Mouse (Mus musculus): ENCODE results near the gene Brd7. TPM values are rescaled to one million over a fixed set of nuclear protein-coding genes. Genes with fewer than 3 reads are reported as not detected.

Gene Brd7
- polyA plus RNA-seq, 1 experiment from 2014 or later = 84.6 TPM

DNA sequence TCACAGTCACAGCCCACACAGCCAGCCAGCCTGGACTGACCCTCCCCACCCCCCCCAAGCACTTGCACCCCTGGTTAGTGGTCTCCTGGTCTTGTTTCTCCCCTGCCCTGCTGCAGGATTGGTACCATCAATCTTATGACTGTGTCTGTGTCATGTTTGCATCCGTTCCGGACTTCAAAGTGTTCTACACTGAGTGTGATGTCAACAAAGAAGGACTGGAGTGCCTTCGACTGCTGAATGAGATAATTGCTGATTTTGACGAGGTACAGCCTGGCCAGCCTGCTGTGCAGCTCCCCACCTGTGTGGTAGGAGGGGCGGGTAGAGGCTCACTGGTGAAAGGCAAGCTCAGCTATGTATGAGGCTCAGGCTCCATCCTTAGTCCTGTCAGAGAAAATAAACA is 36.7 kb downstream of the Brd7 start:
- ATAC-seq (no peak), DNase-seq (ENCODE audit: low read depth, low spot score) (no peak)
- ChIA-PET CTCF (interaction anchor here (1.4 kb wide), 1 partner anchor 35 kb away, joined by 3 read pairs; no protein-coding TSS in a partner anchor), POLR2A (no interaction called here)
- no peak for TF ChIP-seq CTCF (IDR thresholded peaks at IDR 0.05)
- H3K27me3 ChIP-seq = no peaks in the 10 kb centered on the region
- in situ Hi-C loops (cut with MboI; ENCODE audit: low pct_unique_long_range_greater_than_20kb) = no loop called here

DNA sequence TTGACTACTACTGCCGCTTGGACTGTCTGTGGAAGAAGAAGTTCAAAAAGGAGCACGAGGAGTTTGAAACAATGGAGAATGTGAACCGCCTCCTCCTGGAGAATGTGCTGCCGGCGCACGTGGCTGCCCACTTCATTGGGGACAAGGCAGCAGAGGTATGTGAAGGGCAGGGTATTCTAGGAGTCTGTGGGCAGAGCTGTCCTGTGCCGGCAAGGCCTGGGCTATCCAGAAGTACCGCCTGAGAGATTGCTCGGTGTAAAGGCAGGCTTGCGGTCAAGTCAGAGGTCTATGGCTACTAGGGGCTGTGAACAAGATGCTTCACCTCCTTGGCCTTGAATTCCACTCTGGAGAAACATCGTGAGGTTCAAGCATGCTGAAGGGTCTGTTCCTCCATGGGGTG is 37.2 kb downstream of the Brd7 start:
- DNase-seq (ENCODE audit: low read depth, low spot score) (no peak), ATAC-seq (no peak)
- TF ChIP-seq CTCF (IDR thresholded peaks at IDR 0.05) = no peak
- CTCF ChIA-PET = interaction anchor here (1.4 kb wide), 1 partner anchor 35 kb away, joined by 3 read pairs; no protein-coding TSS in a partner anchor
- POLR2A ChIA-PET = no interaction called here
- in situ Hi-C loops (cut with MboI; ENCODE audit: low pct_unique_long_range_greater_than_20kb) = no loop called here
- H3K27me3 ChIP-seq = no peaks in the 10 kb centered on the region

DNA sequence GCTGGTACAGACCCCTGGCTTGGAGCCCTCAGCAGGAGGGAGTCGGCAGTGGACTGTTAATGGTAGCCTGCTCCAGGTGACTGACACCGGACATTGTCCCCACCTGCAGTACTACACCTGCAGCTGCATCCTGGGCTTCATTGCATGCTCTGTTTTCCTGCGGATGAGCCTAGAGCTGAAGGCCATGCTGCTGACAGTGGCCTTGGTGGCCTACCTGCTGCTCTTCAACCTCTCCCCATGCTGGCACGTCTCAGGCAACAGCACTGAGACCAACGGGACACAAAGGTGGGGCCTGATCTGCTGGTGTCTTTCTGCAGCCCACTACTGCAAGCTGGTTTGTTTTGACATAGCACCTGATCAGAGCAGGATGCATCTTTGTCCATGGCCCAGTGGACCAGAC is 38.5 kb downstream of the Brd7 start:
- no peaks in the 10 kb centered on the region for H3K27me3 ChIP-seq
- POLR2A ChIA-PET = no interaction called here
- CTCF ChIA-PET = interaction anchor here (0.8 to 1.3 kb wide), 2 partner anchors 9 to 22 kb away, joined by 3 read pairs; no protein-coding TSS in a partner anchor
- in situ Hi-C loops (cut with MboI; ENCODE audit: low pct_unique_long_range_greater_than_20kb) = no loop called here
- no peak for DNase-seq (ENCODE audit: low read depth, low spot score)
- no peak for ATAC-seq
- TF ChIP-seq CTCF (IDR thresholded peaks at IDR 0.05) = no peak

DNA sequence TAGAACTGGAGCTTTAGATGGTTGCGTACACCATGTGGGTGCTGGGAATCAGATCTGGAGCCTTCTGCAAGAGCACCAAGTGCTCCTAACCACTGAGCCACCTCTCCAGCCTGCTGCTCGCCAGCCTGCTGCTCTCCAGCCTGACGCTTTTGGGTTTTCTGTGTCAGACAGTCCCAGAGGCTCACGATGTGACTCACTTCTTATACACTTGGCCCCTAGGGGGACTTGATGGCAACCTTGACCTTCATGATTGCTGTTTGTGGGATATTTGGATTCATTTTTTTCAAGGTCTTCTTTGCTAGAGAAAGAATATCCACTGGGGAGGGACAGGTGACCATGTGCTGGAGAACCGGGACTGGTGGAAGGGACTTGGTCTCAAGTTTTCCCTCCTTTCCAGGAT is 40.6 kb downstream of the Brd7 start:
- ChIA-PET CTCF (no interaction called here), POLR2A (no interaction called here)
- DNase-seq (ENCODE audit: low read depth, low spot score) = no peak
- ATAC-seq = no peak
- in situ Hi-C loops (cut with MboI; ENCODE audit: low pct_unique_long_range_greater_than_20kb) = no loop called here
- TF ChIP-seq CTCF (IDR thresholded peaks at IDR 0.05) = no peak
- no peaks in the 10 kb centered on the region for H3K27me3 ChIP-seq

DNA sequence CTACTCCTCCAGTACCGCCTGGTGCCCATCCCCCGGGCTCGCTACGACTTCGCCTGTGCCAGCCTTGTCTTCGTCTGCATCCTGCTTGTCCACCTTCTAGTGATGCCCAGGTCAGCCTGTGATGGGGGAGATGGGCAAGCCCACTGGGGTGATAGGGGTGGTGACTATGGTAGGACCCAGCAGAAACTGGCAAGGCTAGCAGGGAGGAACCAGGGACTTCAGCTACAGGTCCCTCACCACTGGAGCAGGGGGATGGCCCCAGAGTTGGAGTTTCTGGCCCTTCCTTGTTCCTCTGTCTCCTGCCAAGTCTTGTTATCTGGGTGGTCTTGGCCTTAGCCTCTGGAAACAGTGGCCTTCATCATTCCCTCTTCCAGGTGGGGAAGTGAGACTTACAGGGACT is 41.9 kb downstream of the Brd7 start:
- TF ChIP-seq CTCF (IDR thresholded peaks at IDR 0.05) = no peak
- DNase-seq (ENCODE audit: low read depth, low spot score) (no peak), ATAC-seq (no peak)
- in situ Hi-C loops (cut with MboI; ENCODE audit: low pct_unique_long_range_greater_than_20kb) = no loop called here
- POLR2A ChIA-PET = no interaction called here
- CTCF ChIA-PET = no interaction called here
- no peaks in the 10 kb centered on the region for H3K27me3 ChIP-seq

DNA sequence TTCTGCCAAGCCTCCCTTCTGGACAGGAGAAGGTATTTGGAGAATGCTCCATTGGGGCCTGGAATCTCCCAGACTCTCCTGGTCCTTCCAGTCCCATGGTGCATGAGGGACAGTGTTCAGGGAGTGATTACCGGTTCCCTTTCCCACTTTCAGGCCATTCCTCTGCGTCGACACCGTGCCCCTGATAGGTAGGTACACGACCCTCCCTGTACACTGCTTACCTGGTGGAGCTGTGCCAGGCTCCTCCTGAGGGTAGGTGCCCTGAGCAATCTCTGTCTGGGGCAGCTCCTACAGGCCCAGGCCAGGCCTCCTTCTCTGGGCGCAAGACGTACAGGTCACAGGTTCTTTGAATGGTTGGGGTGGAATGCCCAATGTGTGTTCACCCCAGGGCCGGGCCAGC is 43.8 kb downstream of the Brd7 start:
- ChIA-PET CTCF (no interaction called here), POLR2A (no interaction called here)
- ATAC-seq = no peak
- no peak for DNase-seq (ENCODE audit: low read depth, low spot score)
- no peak for TF ChIP-seq CTCF (IDR thresholded peaks at IDR 0.05)
- in situ Hi-C loops (cut with MboI; ENCODE audit: low pct_unique_long_range_greater_than_20kb) = no loop called here
- no peaks in the 10 kb centered on the region for H3K27me3 ChIP-seq

DNA sequence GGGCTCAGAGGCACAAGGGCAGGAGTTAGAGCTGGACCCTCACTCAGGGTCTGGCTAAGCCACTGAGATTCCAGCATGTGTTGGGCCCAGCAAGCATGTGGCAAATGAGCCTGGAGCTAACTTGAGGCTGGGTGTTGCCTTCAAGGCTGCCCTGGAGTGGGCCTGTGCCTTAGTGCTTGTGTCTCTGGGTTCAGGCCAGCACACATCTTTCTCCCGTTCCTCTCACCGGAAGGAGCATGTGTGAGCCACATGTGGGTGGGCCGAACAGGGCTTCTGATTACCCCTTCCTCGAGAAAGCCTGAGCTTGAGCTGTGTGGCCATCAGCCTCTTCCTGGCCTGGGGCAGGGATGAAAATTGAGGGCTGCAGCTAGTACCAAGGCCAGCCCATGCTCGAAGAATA is 44.7 kb downstream of the Brd7 start:
- in situ Hi-C loops (cut with MboI; ENCODE audit: low pct_unique_long_range_greater_than_20kb) = no loop called here
- no peak for TF ChIP-seq CTCF (IDR thresholded peaks at IDR 0.05)
- ATAC-seq (no peak), DNase-seq (ENCODE audit: low read depth, low spot score) (no peak)
- CTCF ChIA-PET = interaction anchor here (0.9 to 1.0 kb wide), 2 partner anchors 10 to 51 kb away, joined by 3 read pairs; no protein-coding TSS in a partner anchor
- H3K27me3 ChIP-seq = no peaks in the 10 kb centered on the region
- POLR2A ChIA-PET = no interaction called here

DNA sequence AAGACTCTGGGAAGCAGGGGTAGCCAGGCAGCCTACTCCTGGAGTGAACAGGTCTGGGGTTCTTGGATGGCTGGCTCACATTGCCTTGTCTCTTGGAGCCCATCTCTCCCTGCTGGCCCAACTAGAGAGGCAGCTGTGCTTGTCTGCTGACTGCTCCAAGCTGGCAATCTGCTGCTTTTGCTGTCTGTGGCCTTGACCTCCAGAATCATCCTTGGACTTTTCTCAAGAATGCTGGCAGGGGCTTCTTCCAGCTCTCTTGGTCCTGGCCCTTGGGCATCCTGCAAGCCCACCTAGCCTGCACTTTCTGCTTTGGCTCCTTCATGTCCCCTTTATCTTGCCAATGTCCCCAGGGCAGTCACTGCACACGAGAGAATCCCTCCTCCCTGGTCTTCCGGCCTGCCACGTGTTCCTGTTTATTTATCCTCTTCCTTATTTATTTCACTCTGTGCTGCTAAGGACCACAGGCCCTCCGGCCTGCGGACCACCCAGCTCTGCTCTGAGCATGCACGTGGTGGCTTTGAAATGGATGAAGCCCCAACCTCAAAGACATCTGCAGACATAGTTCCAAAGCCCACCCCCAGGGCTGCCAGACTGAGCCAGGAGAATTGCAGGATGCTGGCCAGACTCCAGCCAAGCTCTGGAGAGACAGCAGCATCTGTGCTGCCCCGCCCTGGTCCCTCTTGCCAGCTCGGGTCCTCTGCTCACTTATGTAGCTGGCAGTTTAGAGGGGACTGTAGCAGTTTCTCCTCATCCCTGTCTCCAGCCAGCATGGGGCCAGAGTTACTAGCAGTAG is 45.7 kb downstream of the Brd7 start:
- in situ Hi-C loops (cut with MboI; ENCODE audit: low pct_unique_long_range_greater_than_20kb) = no loop called here

DNA sequence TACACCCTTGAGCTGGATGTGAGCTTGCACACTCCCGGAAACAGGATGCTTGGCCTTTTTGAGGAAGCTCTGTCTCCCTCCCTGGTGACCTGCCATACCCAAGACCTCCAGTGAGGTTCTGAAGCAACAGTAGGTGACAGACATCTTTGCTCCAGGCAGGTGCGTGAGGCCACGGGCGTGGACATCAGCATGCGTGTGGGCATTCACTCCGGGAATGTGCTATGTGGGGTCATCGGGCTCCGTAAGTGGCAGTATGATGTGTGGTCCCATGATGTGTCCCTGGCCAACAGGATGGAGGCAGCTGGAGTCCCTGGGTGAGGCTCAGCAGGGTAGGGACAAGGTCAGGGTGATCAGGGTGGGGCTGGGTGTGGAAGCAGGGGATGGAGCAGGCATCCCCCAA is 46.7 kb downstream of the Brd7 start:
- DNase-seq (ENCODE audit: low read depth, low spot score) (no peak), ATAC-seq (no peak)
- no peak for TF ChIP-seq CTCF (IDR thresholded peaks at IDR 0.05)
- ChIA-PET CTCF (interaction anchor here (1.1 kb wide), 1 partner anchor 49 kb away, joined by 3 read pairs; no protein-coding TSS in a partner anchor), POLR2A (no interaction called here)
- in situ Hi-C loops (cut with MboI; ENCODE audit: low pct_unique_long_range_greater_than_20kb) = no loop called here
- no peaks in the 10 kb centered on the region for H3K27me3 ChIP-seq

More for the DNA sequence above, 45.7 kb downstream of the Brd7 start:
- DNase-seq (ENCODE audit: low read depth, low spot score) (no peak), ATAC-seq (no peak)
- no peaks in the 10 kb centered on the region for H3K27me3 ChIP-seq
- TF ChIP-seq CTCF (IDR thresholded peaks at IDR 0.05) = no peak
- ChIA-PET CTCF (interaction anchor here (0.9 to 1.2 kb wide), 3 partner anchors 11 to 50 kb away, joined by 3 read pairs; no protein-coding TSS in a partner anchor), POLR2A (no interaction called here)

DNA sequence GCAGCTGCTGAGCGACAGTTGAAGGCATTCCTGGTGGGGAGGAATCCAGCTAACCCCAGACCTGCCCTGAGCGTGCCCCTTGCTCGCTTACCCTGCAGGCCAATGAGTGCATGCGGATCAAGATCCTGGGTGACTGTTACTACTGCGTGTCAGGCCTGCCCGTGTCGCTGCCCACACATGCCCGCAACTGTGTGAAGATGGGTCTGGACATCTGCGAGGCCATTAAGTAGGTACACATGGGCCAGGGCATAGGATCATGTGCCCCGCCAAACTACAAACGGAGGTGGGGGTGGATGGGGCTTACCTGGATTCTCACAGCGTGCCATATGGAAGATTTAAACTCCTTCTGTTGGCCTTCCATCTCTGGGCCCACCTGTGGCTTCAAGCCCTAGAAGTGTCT is 48.0 kb downstream of the Brd7 start:
- DNase-seq (ENCODE audit: low read depth, low spot score) (no peak), ATAC-seq (no peak)
- ChIA-PET POLR2A (no interaction called here), CTCF (interaction anchor here (1.1 kb wide), 1 partner anchor 48 kb away, joined by 3 read pairs; no protein-coding TSS in a partner anchor)
- in situ Hi-C loops (cut with MboI; ENCODE audit: low pct_unique_long_range_greater_than_20kb) = loop anchor here (5.0 kb wide), 1 partner anchor 42 kb away; the partner anchor contains the start of gene Adcy7
- H3K27me3 ChIP-seq = no peaks in the 10 kb centered on the region
- no peak for TF ChIP-seq CTCF (IDR thresholded peaks at IDR 0.05)

DNA sequence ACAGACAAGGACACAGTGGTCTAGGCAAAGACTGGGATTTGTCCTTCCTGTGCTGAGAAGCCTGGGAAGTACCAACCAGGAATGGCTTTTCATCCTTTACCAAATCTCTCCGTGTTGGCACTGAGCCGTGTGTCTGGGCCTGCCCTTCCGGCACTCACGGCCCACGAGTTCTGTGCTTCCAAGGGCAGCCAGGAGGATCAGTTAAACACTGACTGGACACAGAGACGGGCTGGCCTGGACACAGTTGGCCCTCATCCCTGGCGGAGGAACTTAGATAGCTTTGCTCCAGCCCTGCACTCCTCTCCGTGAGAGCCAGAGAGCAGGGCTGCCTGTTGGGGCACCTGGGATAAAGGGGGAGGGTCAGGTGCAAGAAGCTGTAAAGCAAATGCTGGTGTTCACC is 49.0 kb downstream of the Brd7 start:
- CTCF ChIA-PET = no interaction called here
- no peak for DNase-seq (ENCODE audit: low read depth, low spot score)
- H3K27me3 ChIP-seq = no peaks in the 10 kb centered on the region
- no peak for TF ChIP-seq CTCF (IDR thresholded peaks at IDR 0.05)
- in situ Hi-C loops (cut with MboI; ENCODE audit: low pct_unique_long_range_greater_than_20kb) = loop anchor here (5.0 kb wide), 1 partner anchor 41 kb away; the partner anchor contains the start of gene Adcy7
- POLR2A ChIA-PET = no interaction called here
- no peak for ATAC-seq
